Mouse (Mus musculus) lung, postnatal 36 days (tissue): ENCODE data around the gene Slc6a16.

ENCODE experiments used
- DNase-seq: peaks from one replicate; pipeline ENCODE4 v3.0.0; 2022; ENCODE audit warnings: mixed read lengths

Slc6a16 gene

DNA sequence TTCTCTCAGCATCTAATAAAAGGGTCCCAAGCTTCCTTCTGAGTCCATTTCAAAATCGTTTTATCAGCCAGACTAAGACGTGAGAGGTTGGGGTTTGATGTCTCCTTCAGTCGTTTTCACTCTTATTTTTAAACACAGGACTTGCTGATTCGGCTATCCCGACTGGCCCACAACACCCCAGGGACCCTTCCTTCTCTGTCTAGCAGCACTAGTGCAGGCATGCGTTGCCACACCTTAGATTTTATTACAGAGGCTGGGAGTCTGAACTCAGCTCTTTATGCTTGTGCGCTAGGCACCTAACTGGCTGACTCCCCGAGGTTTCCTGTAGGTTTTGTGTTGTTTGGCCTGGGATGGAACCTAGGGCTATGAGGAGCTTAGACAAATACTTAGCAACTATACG, 72.6 kb downstream of the Slc6a16 start:
- DNase-seq: no peak

DNA sequence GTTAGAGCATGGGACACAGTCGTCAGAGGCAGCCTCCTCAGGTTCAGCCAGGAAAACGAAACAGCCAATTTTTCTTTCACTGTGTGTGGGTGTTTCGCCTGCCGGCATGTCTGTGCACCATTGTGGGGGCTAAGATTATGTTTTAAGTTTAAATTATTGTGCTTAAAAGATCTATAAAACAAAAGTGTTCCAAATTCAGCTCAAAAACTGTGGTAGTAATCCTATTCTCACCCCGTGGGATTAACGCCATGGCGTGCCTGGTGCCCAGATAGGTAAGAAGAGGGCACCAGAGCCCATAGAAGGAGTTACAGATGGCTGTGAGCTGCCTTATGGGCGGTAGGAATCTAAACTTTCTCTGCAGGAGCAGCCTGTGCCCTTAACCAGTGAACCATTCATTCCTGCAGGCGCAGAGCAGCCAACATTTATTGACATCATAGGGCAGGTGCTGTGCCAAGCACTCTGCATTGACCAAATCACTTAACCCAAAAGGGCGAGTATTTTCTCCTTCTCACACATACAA, 74.4 kb downstream of the Slc6a16 start:
- no peak for DNase-seq

DNA sequence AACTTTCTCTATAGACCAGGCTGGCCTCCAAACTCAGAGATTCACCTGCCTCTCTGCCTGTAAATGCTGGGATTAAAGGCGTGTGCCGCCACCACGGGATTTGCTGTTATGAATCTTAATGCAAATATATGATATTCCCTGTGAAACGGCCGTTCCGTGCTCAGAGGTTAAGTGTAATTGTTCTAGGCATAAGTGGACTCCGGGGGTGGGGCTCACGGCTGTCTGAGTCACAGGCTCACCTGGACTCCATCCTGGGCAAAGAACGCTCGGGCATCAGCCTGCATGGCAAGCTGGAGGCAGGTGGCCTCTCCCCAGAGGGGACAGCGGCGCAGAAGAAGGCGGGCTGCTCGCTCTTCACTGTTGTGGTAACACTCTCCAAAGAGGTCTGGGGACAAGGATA, 75.7 kb downstream of the Slc6a16 start:
- DNase-seq: no peak

DNA sequence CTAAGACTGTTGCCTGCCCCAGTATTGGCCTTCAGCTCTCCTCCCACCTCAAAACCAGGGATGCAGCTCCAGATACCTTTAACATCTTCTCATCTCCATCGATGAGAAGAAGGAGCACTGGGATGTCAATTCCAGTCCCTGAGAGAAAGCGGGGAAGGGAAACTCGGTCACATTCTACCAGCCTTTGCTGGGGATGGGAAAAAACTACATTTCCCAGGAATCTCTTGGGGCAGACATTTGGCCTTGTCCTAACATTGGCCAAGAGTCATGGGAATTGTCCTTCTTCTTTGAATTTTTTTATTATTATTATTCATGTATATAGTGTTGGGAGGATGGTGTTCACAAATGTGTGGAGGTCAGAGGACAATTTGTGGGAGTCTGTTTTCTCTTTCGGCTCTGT, 81.4 kb downstream of the Slc6a16 start:
- DNase-seq: no peak
